Mouse (Mus musculus): ENCODE measurements at regions not wholly inside any gene's neighbourhood (a gene's known extent, or its start where the extent isn't known, plus 50 kb on each side); places are given as distances from the start of the nearest gene placed in this dataset.
A peak's percentile ranks its signal among the peaks of the same experiment; 100 is the strongest.

DNA sequence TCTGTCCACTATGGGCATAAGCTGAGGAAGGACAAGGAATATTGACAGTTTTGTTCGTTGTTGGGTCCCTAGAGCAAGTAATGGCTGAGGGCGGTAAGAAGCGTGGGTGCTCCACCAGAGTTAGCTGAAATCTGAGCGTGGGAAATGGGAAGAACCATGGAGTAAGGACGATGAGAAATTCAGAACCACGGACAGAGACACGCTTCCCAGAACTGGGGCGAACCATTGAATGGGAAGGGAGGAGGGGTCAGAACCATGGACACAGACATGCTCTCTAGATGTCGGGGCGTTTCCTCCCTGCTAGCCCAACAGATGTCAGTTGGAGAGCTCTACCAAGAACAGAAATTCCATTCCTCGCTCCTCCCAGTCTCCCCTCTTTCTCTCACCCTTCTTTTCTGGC is 238.2 kb upstream of the Srrm4 start:
- ATAC-seq (ENCODE audit: low FRiP score, low read depth): no peak
- Histone ChIP-seq H3K36me3 (no peaks in the 10 kb centered on the region), H3K4me2 (no peak overlapping the region), H3K4me1 (replicated peaks) (no peaks in the 10 kb centered on the region), H3K9ac (no peak overlapping the region), H3K27ac (replicated peaks) (no peak overlapping the region), H3K27me3 (no peaks in the 10 kb centered on the region), H3K9me3 (no peaks in the 10 kb centered on the region), H3K4me3 (no peak overlapping the region)
- WGBS: 20% methylated on average over 11 of the region's 11 CpGs

DNA sequence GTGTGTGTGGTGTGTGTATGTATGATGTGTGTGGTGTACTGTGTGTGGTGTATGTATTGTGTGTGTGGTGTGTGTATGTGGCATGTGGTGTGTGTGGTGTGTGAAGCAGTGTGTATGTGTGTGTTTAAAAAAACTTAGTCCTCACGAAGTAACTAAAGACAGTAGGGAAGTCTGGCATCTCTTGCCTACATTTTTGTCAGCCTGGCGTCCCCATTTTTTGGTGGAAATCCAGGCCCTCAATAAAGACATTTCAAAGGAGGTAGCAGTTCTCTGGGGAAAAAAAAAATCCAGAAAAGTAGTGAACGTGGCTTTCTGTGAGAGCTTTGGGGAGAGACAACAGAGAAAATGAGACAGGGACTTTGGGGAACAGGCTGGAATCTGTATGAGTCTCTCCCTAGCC is 231.6 kb upstream of the Srrm4 start:
- H3K9ac ChIP-seq: no peak overlapping the region
- H3K4me1 ChIP-seq (replicated peaks): peaks cover 12% of the 10 kb centered on the region
- no peak overlapping the region for H3K4me3 ChIP-seq
- ATAC-seq (ENCODE audit: low FRiP score, low read depth): no peak
- no peaks in the 10 kb centered on the region for H3K36me3 ChIP-seq
- H3K27ac ChIP-seq (replicated peaks): no peak overlapping the region
- H3K4me2 ChIP-seq: no peak overlapping the region
- no peaks in the 10 kb centered on the region for H3K9me3 ChIP-seq
- 72% methylated on average over 3 of the region's 3 CpGs for WGBS
- no peaks in the 10 kb centered on the region for H3K27me3 ChIP-seq

DNA sequence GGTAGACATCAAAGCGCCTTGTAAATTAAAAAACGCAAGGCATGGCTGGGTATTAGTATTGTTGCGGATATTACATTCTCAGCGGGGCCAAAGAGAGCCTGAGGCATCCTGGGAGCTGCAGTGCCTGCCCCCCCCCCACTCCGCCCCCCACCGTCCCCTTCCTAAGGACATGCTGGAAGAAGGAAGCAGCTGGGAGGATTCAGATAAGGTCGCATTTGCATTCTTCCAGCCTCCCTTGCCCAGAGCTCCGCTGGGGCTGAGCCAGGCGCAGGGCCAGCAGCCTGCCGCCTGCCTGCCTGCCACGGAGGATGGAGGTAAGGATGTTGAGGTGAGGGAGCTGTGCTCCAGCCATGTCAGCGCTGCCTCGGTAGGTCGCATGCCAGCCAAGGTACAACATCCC is 230.5 kb upstream of the Srrm4 start:
- Histone ChIP-seq H3K9me3 (no peaks in the 10 kb centered on the region), H3K4me1 (replicated peaks) (peaks cover 12% of the 10 kb centered on the region), H3K9ac (no peak overlapping the region), H3K4me3 (no peak overlapping the region), H3K27me3 (no peaks in the 10 kb centered on the region), H3K27ac (replicated peaks) (peak overlapping the region; percentile 52; the same call in 1 of the 2 replicates), H3K36me3 (no peaks in the 10 kb centered on the region), H3K4me2 (0 out of 2 replicates have a peak overlapping the region, but pooled peaks have one; percentile 2)
- peak; percentile 56; the same call in 1 of the 2 replicates for ATAC-seq (ENCODE audit: low FRiP score, low read depth)
- WGBS: 19% methylated on average over 14 of the region's 14 CpGs

DNA sequence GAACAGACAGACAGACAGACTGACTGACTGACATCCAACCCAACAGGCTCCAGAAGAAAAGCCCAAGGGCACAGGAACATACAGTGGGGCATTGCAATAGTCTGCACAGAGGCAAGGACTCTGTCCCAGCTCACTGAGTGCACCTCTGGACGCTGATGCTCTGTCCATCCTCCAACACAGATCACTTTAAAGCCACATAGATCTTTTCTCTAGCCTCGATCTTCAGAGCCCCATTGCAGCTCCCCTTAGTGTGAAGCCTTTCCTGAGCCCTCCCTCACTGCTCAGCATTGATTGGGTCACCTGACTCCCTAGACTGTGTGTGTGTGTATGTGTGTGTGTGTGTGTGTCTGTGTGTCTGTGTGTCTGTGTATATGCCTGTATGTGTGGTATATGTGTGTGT is 218.2 kb upstream of the Srrm4 start:
- Histone ChIP-seq H3K36me3 (no peaks in the 10 kb centered on the region), H3K4me2 (peak overlapping the region; percentile 43; the same call in 1 of the 2 replicates), H3K27ac (replicated peaks) (peak overlapping the region; percentile 79), H3K9ac (peak overlapping the region; percentile 41), H3K9me3 (no peaks in the 10 kb centered on the region), H3K27me3 (no peaks in the 10 kb centered on the region), H3K4me3 (no peak overlapping the region), H3K4me1 (replicated peaks) (peaks cover 15% of the 10 kb centered on the region)
- WGBS: 14% methylated on average over 2 of the region's 2 CpGs
- peak; percentile 59 for ATAC-seq (ENCODE audit: low FRiP score, low read depth)

DNA sequence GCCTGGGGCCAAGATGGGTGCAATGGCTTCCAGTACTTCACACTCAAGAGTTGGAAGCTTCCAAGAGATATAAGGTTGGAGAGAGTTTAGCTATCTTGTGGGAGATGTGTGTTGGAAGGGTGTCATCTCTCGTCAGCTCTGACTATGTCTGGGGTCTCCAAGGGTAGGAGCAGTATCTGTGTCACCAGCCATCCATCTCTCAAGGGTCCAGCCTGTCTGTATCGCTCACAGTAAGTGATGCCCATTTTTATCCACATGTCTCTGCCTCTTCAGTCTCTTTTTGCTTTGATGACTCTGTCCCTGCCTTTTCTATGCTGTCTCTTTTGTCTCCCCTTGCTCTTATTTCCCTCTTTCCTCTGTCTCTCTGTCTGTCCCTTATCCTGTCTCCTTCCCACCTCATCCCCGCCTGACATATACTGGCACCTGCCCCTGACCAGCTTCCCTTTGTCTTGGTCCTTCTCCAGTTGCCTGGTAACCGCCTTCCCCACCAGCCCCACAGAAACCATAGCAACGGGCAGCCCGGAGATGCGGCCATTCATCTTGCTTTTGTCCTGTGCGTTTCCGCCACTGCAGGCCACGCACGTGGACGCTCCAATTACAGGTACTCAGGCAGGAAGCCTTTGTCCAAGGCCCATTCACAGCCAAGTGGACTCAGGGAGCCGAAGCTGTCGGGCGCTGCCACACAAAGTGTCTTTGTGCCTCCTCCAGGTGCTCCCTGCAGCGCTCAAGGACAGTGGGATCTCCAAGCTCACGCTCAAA is 217.6 kb upstream of the Srrm4 start:
- peaks cover 15% of the 10 kb centered on the region for H3K4me1 ChIP-seq (replicated peaks)
- H3K9ac ChIP-seq: peak overlapping the region; percentile 41
- ATAC-seq (ENCODE audit: low FRiP score, low read depth): peak; percentile 93
- peak overlapping the region; percentile 79 for H3K27ac ChIP-seq (replicated peaks)
- no peak overlapping the region for H3K4me3 ChIP-seq
- H3K9me3 ChIP-seq: no peaks in the 10 kb centered on the region
- peak overlapping the region; percentile 43 for H3K4me2 ChIP-seq
- H3K27me3 ChIP-seq: no peaks in the 10 kb centered on the region
- 12% methylated on average over 17 of the region's 17 CpGs for WGBS
- no peaks in the 10 kb centered on the region for H3K36me3 ChIP-seq

DNA sequence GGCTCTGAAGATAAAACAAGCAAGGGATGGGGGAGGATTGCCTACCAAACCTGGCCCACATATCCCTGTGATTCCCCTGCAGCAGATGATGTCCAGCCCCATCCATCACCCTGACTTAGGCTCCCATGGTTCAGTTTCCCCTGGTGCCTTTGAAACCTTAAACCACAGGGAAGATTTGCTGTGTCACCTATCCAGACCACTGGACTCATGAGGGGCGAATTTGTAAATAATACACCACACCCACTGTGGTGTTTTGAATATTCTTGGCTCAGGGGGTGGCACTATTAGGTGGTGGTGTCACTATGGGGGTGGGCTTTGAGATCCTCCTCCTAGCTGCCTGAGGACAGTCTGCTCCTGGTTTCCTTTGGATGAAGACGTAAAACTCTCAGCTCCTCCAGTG is 205.8 kb upstream of the Srrm4 start:
- WGBS: 49% methylated on average over 2 of the region's 2 CpGs

DNA sequence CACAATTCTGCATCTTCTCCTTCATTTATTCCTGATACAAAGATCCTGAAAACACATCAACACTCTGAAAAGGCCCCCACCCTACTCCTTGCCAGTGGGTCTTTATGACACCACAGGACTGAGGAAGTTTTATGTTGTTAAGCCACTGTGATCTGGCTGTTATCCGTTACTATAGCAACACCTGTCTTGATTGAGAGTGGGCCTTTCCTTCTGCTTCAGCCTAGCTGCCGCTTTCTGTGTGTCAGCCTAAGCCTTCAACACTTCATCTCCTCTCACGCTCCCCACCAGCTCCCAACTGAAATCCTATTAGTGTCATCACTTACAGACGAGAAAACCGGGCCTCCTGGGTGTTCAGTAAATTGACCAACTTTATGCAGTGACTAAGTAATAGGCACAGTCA is 203.6 kb upstream of the Srrm4 start:
- no peak overlapping the region for H3K27ac ChIP-seq (replicated peaks)

More for the DNA sequence above, 205.8 kb upstream of the Srrm4 start:
- Histone ChIP-seq H3K9ac (no peak overlapping the region), H3K36me3 (no peaks in the 10 kb centered on the region), H3K9me3 (no peaks in the 10 kb centered on the region), H3K4me2 (no peak overlapping the region), H3K27me3 (no peaks in the 10 kb centered on the region), H3K4me3 (no peak overlapping the region), H3K4me1 (replicated peaks) (no peaks in the 10 kb centered on the region), H3K27ac (replicated peaks) (no peak overlapping the region)
- no peak for ATAC-seq (ENCODE audit: low FRiP score, low read depth)

DNA sequence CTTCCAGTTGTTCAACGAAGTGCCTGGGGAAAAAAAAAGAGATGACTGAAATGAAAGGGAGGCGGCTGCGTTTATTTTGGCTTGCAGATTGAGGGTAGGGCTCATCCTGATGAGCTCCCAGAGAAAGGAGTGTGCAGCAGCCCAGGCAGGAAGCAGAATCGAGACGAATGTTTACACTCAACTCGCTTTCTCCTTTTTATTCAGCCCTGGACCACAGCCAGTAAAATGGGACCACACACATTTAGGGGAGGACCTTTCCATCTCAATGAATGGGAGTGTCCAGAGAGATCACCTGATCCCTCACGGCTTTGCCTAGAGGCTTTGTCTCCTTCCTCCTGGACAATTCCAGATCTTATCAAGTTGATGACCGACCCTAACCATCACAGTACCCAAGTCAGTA is 198.8 kb upstream of the Srrm4 start:
- Histone ChIP-seq H3K27me3 (no peaks in the 10 kb centered on the region), H3K4me3 (no peak overlapping the region), H3K4me2 (no peak overlapping the region), H3K36me3 (no peaks in the 10 kb centered on the region), H3K4me1 (replicated peaks) (no peaks in the 10 kb centered on the region), H3K27ac (replicated peaks) (no peak overlapping the region), H3K9ac (no peak overlapping the region), H3K9me3 (no peaks in the 10 kb centered on the region)
- 54% methylated on average over 8 of the region's 8 CpGs for WGBS
- ATAC-seq (ENCODE audit: low FRiP score, low read depth): no peak

More for the DNA sequence above, 203.6 kb upstream of the Srrm4 start:
- peak; percentile 65; the same call in 1 of the 2 replicates for ATAC-seq (ENCODE audit: low FRiP score, low read depth)
- Histone ChIP-seq H3K4me2 (no peak overlapping the region), H3K9me3 (no peaks in the 10 kb centered on the region), H3K4me1 (replicated peaks) (no peaks in the 10 kb centered on the region), H3K36me3 (no peaks in the 10 kb centered on the region), H3K27me3 (no peaks in the 10 kb centered on the region), H3K9ac (no peak overlapping the region), H3K4me3 (no peak overlapping the region)
- 45% methylated on average over 5 of the region's 5 CpGs for WGBS

DNA sequence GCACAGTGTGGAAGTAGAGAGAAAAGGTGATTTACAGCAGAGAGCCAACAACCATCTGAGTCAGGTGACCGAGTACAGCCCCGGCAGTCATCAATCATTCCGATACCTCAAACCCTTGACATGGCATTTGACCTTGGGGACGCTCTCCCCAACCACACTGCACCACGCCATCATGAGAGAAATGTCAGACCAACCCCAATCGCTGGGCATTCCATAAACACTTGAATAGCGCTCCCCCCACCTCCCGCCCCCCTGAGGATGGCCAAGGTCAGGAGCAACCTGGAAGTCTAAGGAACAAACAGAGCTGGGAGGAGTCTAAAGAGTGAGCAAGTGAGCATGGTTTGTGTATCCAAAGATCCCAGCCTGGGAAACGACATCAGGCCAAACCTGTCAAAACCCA is 198.2 kb upstream of the Srrm4 start:
- H3K36me3 ChIP-seq: no peaks in the 10 kb centered on the region
- H3K4me3 ChIP-seq: no peak overlapping the region

DNA sequence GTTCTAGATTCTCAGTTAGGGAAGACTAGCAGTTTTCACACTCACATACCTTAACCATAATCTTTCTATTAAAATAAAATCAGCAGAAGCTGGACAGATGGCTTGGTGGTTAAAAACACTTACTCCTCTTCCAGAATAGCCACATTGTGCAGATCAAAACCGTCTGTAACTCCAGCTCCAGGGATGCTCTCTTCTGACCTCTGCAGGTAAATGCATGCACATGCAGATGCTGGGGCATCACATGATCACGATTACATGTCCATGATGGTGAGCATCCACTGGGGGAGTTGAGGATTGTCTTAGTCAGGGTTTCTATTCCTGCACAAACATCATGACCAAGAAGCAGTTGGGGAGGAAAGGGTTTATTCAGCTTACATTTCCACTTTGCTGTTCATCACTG is 184.8 kb upstream of the Srrm4 start:
- H3K9ac ChIP-seq: no peak overlapping the region
- H3K27me3 ChIP-seq: no peaks in the 10 kb centered on the region
- H3K4me3 ChIP-seq: no peak overlapping the region
- no peaks in the 10 kb centered on the region for H3K9me3 ChIP-seq
- H3K36me3 ChIP-seq: no peaks in the 10 kb centered on the region
- ATAC-seq (ENCODE audit: low FRiP score, low read depth): no peak
- H3K4me1 ChIP-seq (replicated peaks): no peaks in the 10 kb centered on the region
- 49% methylated on average over 2 of the region's 2 CpGs for WGBS
- H3K4me2 ChIP-seq: no peak overlapping the region
- H3K27ac ChIP-seq (replicated peaks): no peak overlapping the region

More for the DNA sequence above, 198.2 kb upstream of the Srrm4 start:
- Histone ChIP-seq H3K9me3 (no peaks in the 10 kb centered on the region), H3K27ac (replicated peaks) (no peak overlapping the region), H3K4me2 (no peak overlapping the region), H3K9ac (no peak overlapping the region), H3K27me3 (no peaks in the 10 kb centered on the region), H3K4me1 (replicated peaks) (no peaks in the 10 kb centered on the region)
- 81% methylated on average over 9 of the region's 9 CpGs for WGBS
- no peak for ATAC-seq (ENCODE audit: low FRiP score, low read depth)

DNA sequence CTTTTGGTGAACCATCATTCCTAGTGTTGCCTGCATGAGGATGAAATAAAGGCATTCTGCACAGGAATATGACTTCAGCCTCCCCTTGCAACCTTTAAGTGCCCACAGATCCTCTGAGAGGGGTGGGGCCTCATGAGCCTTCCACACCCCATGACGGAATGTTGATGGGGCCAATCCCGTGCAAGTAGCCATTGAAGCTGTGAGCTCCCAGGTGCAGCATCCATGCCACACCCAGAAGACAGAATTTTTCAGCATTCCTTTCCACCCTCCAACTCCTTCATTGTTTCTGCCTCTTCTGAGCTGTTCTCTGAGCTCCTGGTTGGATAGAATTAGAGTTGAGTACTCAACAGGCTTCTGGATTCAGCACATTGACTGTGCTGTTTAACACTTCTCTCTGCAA is 174.6 kb upstream of the Srrm4 start:
- Histone ChIP-seq H3K27ac (replicated peaks) (no peak overlapping the region), H3K36me3 (no peaks in the 10 kb centered on the region), H3K27me3 (no peaks in the 10 kb centered on the region), H3K4me3 (no peak overlapping the region), H3K9me3 (no peaks in the 10 kb centered on the region), H3K4me2 (no peak overlapping the region), H3K9ac (no peak overlapping the region), H3K4me1 (replicated peaks) (no peaks in the 10 kb centered on the region)
- 85% methylated on average over 2 of the region's 2 CpGs for WGBS
- ATAC-seq (ENCODE audit: low FRiP score, low read depth): no peak

DNA sequence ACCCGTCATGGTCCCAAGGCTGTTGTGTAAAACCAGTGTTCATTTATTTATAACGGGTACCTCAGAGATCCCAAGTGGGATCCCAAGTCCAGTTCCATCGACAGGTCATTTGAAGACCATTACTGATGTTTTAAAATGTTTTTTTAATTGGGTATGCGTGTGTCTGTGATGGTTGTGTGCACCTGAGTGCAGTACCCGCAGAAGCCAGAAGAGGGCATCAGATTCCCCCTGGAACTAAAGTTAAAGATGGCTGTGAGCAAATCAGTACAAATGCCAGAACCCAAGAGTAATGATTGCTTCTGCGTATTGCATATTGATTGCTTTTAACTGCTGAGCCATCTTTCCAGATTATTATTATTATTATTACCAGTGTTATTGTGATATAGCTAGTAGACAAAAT is 169.7 kb upstream of the Srrm4 start:
- Histone ChIP-seq H3K4me2 (no peak overlapping the region), H3K27ac (replicated peaks) (no peak overlapping the region), H3K27me3 (no peaks in the 10 kb centered on the region), H3K36me3 (no peaks in the 10 kb centered on the region), H3K9ac (no peak overlapping the region), H3K4me1 (replicated peaks) (no peaks in the 10 kb centered on the region), H3K4me3 (no peak overlapping the region), H3K9me3 (no peaks in the 10 kb centered on the region)
- 91% methylated on average over 6 of the region's 6 CpGs for WGBS
- ATAC-seq (ENCODE audit: low FRiP score, low read depth): no peak

DNA sequence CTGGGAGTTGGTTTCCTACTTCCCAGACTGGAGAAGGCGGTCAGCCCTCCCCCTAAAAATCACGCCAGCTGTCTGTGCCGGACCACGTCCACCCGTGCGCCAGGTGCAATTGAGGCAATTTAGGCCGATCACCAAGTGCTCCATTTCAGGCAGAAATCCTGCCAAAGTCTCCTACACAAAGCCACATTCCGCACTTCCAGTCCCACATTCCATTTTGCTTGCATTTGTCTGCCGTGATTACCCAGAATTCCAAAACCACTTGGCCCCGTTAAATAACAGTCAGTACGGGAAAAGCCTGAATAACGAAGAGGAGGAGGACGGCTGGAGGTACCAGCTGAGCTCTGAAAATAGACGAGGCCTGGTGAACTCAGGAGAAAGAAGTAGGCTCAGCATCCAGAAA is 167.1 kb upstream of the Srrm4 start:
- ATAC-seq (ENCODE audit: low FRiP score, low read depth): no peak
- 59% methylated on average over 14 of the region's 14 CpGs for WGBS
- H3K4me2 ChIP-seq: no peak overlapping the region
- no peak overlapping the region for H3K27ac ChIP-seq (replicated peaks)
- no peaks in the 10 kb centered on the region for H3K9me3 ChIP-seq
- H3K4me3 ChIP-seq: no peak overlapping the region
- H3K4me1 ChIP-seq (replicated peaks): no peaks in the 10 kb centered on the region
- H3K27me3 ChIP-seq: no peaks in the 10 kb centered on the region
- H3K36me3 ChIP-seq: no peaks in the 10 kb centered on the region
- no peak overlapping the region for H3K9ac ChIP-seq

Data from hindbrain, embryonic 15.5 days (tissue).